Mouse (Mus musculus): ENCODE measurements at regions not wholly inside any gene's neighbourhood (a gene's known extent, or its start where the extent isn't known, plus 50 kb on each side); places are given as distances from the start of the nearest gene placed in this dataset.
A peak's percentile ranks its signal among the peaks of the same experiment; 100 is the strongest.

GRCm38 (mm10) chr13:116243272-116243784 lies 66.2 kb downstream of the Isl1 start:
- Histone ChIP-seq H3K4me2 (ENCODE audit: low read length) (no peak overlapping the region), H3K9me3 (replicated peaks; ENCODE audit: control insufficient read depth, low read length) (no peaks in the 10 kb centered on the region), H3K27ac (ENCODE audit: low read depth, low read length) (no peak overlapping the region), H3K27me3 (replicated peaks; ENCODE audit: control insufficient read depth, insufficient read depth, low read length) (no peaks in the 10 kb centered on the region), H3K9ac (ENCODE audit: low read length) (no peak overlapping the region), H3K4me1 (ENCODE audit: control insufficient read depth, insufficient read depth, low read length) (no peaks in the 10 kb centered on the region), H3K4me3 (ENCODE audit: low read depth, low read length) (no peak overlapping the region), H3K36me3 (ENCODE audit: control insufficient read depth, insufficient read depth, low read length) (no peaks in the 10 kb centered on the region)
- WGBS: 90% methylated on average over 11 of the region's 11 CpGs
- no peak for DNase-seq (ENCODE audit: low spot score)
- no peak for ATAC-seq

GRCm38 (mm10) chr13:116215101-116215500 lies 94.4 kb downstream of the Isl1 start:
- DNase-seq (ENCODE audit: low spot score): peak; percentile 65
- WGBS: 8% methylated on average over 3 of the region's 3 CpGs
- Histone ChIP-seq H3K9me3 (replicated peaks; ENCODE audit: control insufficient read depth, low read length) (no peaks in the 10 kb centered on the region), H3K9ac (ENCODE audit: low read length) (no peak overlapping the region), H3K27ac (ENCODE audit: low read depth, low read length) (no peak overlapping the region), H3K27me3 (replicated peaks; ENCODE audit: control insufficient read depth, insufficient read depth, low read length) (no peaks in the 10 kb centered on the region), H3K4me2 (ENCODE audit: low read length) (no peak overlapping the region), H3K4me1 (ENCODE audit: control insufficient read depth, insufficient read depth, low read length) (peaks cover 6% of the 10 kb centered on the region; the same call in 1 of the 2 replicates), H3K4me3 (ENCODE audit: low read depth, low read length) (no peak overlapping the region), H3K36me3 (ENCODE audit: control insufficient read depth, insufficient read depth, low read length) (no peaks in the 10 kb centered on the region)
- no peak for ATAC-seq

DNA sequence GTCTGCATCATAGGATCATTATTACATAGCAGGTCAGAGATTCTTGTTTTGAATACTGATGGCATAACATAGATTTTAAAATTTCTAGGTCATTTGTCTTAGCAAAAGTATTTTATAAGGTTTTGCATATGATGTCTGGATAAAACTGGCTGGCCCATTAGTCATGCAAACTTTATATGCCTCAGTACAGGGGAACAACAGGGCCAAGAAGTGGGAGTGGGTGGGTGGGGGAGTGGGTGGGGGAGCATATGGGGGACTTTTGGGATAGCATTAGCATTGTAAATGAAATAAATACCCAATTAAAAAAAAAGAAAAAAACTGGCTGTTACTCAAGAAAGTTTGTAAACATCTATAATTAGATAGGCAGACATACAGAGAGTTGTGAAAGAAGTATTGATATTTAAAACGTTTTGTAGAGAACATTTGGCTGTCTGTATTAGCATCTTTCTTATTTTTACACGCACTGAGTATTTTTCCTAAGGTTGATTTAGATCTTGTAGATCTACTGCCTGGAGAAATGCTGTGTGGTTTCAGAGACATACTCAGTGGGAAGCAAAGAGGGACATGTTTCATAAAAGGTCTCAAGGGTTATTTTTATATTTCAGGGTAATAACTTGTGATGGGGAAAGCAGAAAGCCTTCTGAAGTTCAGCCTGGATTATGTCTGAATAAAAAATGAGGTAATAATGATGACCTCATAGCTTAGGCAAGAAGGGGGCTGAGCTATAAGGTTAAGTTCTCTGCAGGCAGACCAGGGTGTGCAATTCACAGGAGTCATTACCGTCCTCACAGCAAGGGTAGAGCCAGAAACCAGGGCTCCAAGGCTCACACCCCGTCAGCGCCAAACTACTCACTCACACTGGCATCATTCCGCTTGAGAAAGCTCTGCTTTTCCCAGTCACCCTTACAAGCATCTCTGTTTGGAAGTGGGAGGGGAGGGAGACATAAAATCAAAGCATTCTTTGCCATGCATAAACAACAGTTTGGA lies 95.4 kb downstream of the Isl1 start:
- H3K9me3 ChIP-seq (replicated peaks; ENCODE audit: control insufficient read depth, low read length): no peaks in the 10 kb centered on the region
- H3K9ac ChIP-seq (ENCODE audit: low read length): no peak overlapping the region
- H3K36me3 ChIP-seq (ENCODE audit: control insufficient read depth, insufficient read depth, low read length): no peaks in the 10 kb centered on the region
- H3K4me3 ChIP-seq (ENCODE audit: low read depth, low read length): no peak overlapping the region
- DNase-seq (ENCODE audit: low spot score): peak; percentile 58
- peak; percentile 86 for ATAC-seq
- H3K4me2 ChIP-seq (ENCODE audit: low read length): no peak overlapping the region
- H3K4me1 ChIP-seq (ENCODE audit: control insufficient read depth, insufficient read depth, low read length): peaks cover 6% of the 10 kb centered on the region; the same call in 1 of the 2 replicates
- H3K27me3 ChIP-seq (replicated peaks; ENCODE audit: control insufficient read depth, insufficient read depth, low read length): no peaks in the 10 kb centered on the region
- no peak overlapping the region for H3K27ac ChIP-seq (ENCODE audit: low read depth, low read length)
- 18% methylated on average over 6 of the region's 6 CpGs for WGBS

DNA sequence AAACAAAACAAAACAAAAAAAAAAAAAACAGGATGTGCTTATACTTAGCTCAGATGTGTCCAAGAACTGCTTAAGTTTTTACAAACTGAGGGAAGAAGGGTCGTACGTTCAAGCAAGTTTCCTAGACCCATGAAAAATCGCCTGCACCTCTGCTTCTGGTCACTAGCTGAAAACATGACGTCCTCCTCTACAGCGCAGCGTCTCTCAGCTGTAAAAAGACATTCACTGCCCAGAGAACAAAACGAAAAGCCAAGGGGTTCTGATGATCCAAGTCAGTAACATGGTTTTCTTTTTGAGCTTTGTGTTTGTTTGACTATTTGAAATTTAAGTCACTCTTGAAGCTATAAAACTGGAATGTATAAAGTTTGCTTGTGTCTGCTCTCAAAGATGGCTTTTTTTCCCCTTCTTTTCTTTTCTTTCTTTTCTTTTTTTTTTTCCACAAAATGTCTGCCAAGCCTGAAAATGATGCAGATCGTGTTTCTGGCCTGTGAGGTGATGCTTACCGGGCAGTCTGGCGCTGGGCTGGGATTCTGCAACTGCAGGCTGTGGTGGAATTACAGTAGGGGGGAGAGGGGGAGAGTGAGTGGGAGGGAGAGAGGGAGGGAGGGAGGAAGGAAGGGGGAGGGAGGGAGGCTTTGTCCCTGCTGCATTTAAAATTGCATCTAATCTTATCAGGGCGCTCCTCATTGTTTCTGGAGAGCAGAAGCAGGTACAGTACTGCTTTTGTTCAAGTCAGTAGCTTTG lies 108.1 kb downstream of the Isl1 start:
- peak; percentile 84 for ATAC-seq
- H3K4me2 ChIP-seq (ENCODE audit: low read length): peak overlapping the region; percentile 41
- no peaks in the 10 kb centered on the region for H3K27me3 ChIP-seq (replicated peaks; ENCODE audit: control insufficient read depth, insufficient read depth, low read length)
- WGBS: 3% methylated on average over 11 of the region's 11 CpGs
- H3K9ac ChIP-seq (ENCODE audit: low read length): no peak overlapping the region
- no peaks in the 10 kb centered on the region for H3K36me3 ChIP-seq (ENCODE audit: control insufficient read depth, insufficient read depth, low read length)
- H3K9me3 ChIP-seq (replicated peaks; ENCODE audit: control insufficient read depth, low read length): no peaks in the 10 kb centered on the region
- peak; percentile 56 for DNase-seq (ENCODE audit: low spot score)
- H3K4me1 ChIP-seq (ENCODE audit: control insufficient read depth, insufficient read depth, low read length): no peaks in the 10 kb centered on the region
- 0 out of 2 replicates have a peak overlapping the region, but pooled peaks have one; percentile 2 for H3K4me3 ChIP-seq (ENCODE audit: low read depth, low read length)
- H3K27ac ChIP-seq (ENCODE audit: low read depth, low read length): no peak overlapping the region

- WGBS: 67% methylated on average over 7 of the region's 7 CpGs
These were observed 122.4 kb downstream of the Isl1 start for GRCm38 (mm10) chr13:116187059-116187458.

GRCm38 (mm10) chr13:116177781-116178180 lies 131.7 kb downstream of the Isl1 start:
- Histone ChIP-seq H3K27ac (ENCODE audit: low read depth, low read length) (no peak overlapping the region), H3K4me3 (ENCODE audit: low read depth, low read length) (no peak overlapping the region), H3K36me3 (ENCODE audit: control insufficient read depth, insufficient read depth, low read length) (no peaks in the 10 kb centered on the region), H3K4me1 (ENCODE audit: control insufficient read depth, insufficient read depth, low read length) (no peaks in the 10 kb centered on the region), H3K9me3 (replicated peaks; ENCODE audit: control insufficient read depth, low read length) (no peaks in the 10 kb centered on the region), H3K4me2 (ENCODE audit: low read length) (no peak overlapping the region), H3K9ac (ENCODE audit: low read length) (no peak overlapping the region), H3K27me3 (replicated peaks; ENCODE audit: control insufficient read depth, insufficient read depth, low read length) (no peaks in the 10 kb centered on the region)
- no peak for DNase-seq (ENCODE audit: low spot score)
- ATAC-seq: no peak
- 17% methylated on average over 3 of the region's 3 CpGs for WGBS

More at GRCm38 (mm10) chr13:116187059-116187458, 122.4 kb downstream of the Isl1 start:
- no peak for ATAC-seq
- Histone ChIP-seq H3K27ac (ENCODE audit: low read depth, low read length) (no peak overlapping the region), H3K9ac (ENCODE audit: low read length) (no peak overlapping the region), H3K36me3 (ENCODE audit: control insufficient read depth, insufficient read depth, low read length) (no peaks in the 10 kb centered on the region), H3K4me2 (ENCODE audit: low read length) (no peak overlapping the region), H3K4me1 (ENCODE audit: control insufficient read depth, insufficient read depth, low read length) (no peaks in the 10 kb centered on the region), H3K9me3 (replicated peaks; ENCODE audit: control insufficient read depth, low read length) (no peaks in the 10 kb centered on the region), H3K4me3 (ENCODE audit: low read depth, low read length) (no peak overlapping the region), H3K27me3 (replicated peaks; ENCODE audit: control insufficient read depth, insufficient read depth, low read length) (no peaks in the 10 kb centered on the region)
- no peak for DNase-seq (ENCODE audit: low spot score)

- Histone ChIP-seq H3K4me2 (ENCODE audit: low read length) (no peak overlapping the region), H3K27me3 (replicated peaks; ENCODE audit: control insufficient read depth, insufficient read depth, low read length) (no peaks in the 10 kb centered on the region), H3K9ac (ENCODE audit: low read length) (no peak overlapping the region), H3K9me3 (replicated peaks; ENCODE audit: control insufficient read depth, low read length) (no peaks in the 10 kb centered on the region), H3K4me1 (ENCODE audit: control insufficient read depth, insufficient read depth, low read length) (no peaks in the 10 kb centered on the region), H3K27ac (ENCODE audit: low read depth, low read length) (no peak overlapping the region), H3K4me3 (ENCODE audit: low read depth, low read length) (no peak overlapping the region), H3K36me3 (ENCODE audit: control insufficient read depth, insufficient read depth, low read length) (no peaks in the 10 kb centered on the region)
- WGBS: 4% methylated on average over 3 of the region's 3 CpGs
- ATAC-seq: no peak
- DNase-seq (ENCODE audit: low spot score): peak; percentile 23
These were observed 134.5 kb downstream of the Isl1 start for GRCm38 (mm10) chr13:116174976-116175375.

DNA sequence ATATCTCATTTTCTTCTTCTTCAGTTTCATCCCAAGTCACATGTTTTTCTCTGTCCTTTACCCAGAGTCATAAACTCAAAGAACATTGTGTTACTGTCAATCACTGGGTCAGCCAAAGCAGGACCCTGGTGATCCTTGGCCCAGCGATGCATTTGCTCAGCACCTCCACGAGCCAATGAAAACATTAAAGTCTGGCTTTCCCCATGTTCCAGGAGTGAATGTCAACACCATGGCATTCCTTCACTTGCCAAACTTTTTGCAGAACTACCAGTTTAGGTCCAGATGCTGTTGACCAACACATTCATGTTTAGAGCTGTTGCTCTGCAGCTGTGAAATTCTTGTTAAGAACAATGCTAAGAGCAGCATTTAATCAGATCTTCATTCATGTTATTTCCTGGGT lies 135.6 kb downstream of the Isl1 start:
- Histone ChIP-seq H3K4me2 (ENCODE audit: low read length) (no peak overlapping the region), H3K4me3 (ENCODE audit: low read depth, low read length) (no peak overlapping the region), H3K36me3 (ENCODE audit: control insufficient read depth, insufficient read depth, low read length) (no peaks in the 10 kb centered on the region), H3K27me3 (replicated peaks; ENCODE audit: control insufficient read depth, insufficient read depth, low read length) (no peaks in the 10 kb centered on the region), H3K4me1 (ENCODE audit: control insufficient read depth, insufficient read depth, low read length) (no peaks in the 10 kb centered on the region), H3K9me3 (replicated peaks; ENCODE audit: control insufficient read depth, low read length) (no peaks in the 10 kb centered on the region), H3K9ac (ENCODE audit: low read length) (no peak overlapping the region), H3K27ac (ENCODE audit: low read depth, low read length) (no peak overlapping the region)
- DNase-seq (ENCODE audit: low spot score): no peak
- 57% methylated on average over 2 of the region's 2 CpGs for WGBS
- no peak for ATAC-seq
